Mouse (Mus musculus) stomach, embryonic 14.5 days (tissue): ENCODE results near the gene Nbea. TPM values are rescaled to one million over a fixed set of nuclear protein-coding genes. Genes with fewer than 3 reads are reported as not detected.

Source experiments
- ATAC-seq: fragments of 200-750 bp; cut with Nextera tagmentation; 2 replicates; pipeline ENCODE4 v1.8.0; 2017; ENCODE audit warnings: low read depth, moderate TSS enrichment; ENCODE audit not compliant: insufficient number of reproducible peaks, insufficient read depth, low FRiP score
- H3K27ac ChIP-seq: fragments of 300-500 bp; sonication (generic); 2 replicates; pipeline ENCODE4 v1.5.1; 2014; ENCODE audit warnings: mild to moderate bottlenecking, low read length, moderate library complexity, mixed read lengths
- H3K27me3 ChIP-seq: fragments of 300-500 bp; sonication (generic); 2 replicates; pipeline ENCODE4 v1.6.1; 2014; ENCODE audit warnings: low read length, control low read depth, mixed read lengths; ENCODE audit not compliant: control insufficient read depth, insufficient read depth
- H3K36me3 ChIP-seq: fragments of 300-500 bp; sonication (generic); 2 replicates; pipeline ENCODE4 v1.6.1; 2014; ENCODE audit warnings: mild to moderate bottlenecking, control low read depth, low read length, moderate library complexity, mixed read lengths; ENCODE audit not compliant: control insufficient read depth, insufficient read depth
- H3K4me1 ChIP-seq: fragments of 300-500 bp; sonication (generic); 2 replicates; pipeline ENCODE4 v1.6.1; 2014; ENCODE audit warnings: low read length, control low read depth, mixed read lengths; ENCODE audit not compliant: control insufficient read depth, insufficient read depth
- H3K4me2 ChIP-seq: fragments of 300-500 bp; sonication (generic); replicated peaks from 2 replicates; pipeline ENCODE4 v1.6.1; 2014; ENCODE audit warnings: low read depth, low read length, control low read depth
- H3K4me3 ChIP-seq: fragments of 300-500 bp; sonication (generic); 2 replicates; pipeline ENCODE4 v1.5.1; 2014; ENCODE audit warnings: low read depth, low read length, control low read depth
- H3K9ac ChIP-seq: fragments of 300-500 bp; sonication (generic); replicated peaks from 2 replicates; pipeline ENCODE4 v1.6.1; 2014; ENCODE audit warnings: low read depth, mild to moderate bottlenecking, control low read depth, low read length, moderate library complexity, mixed read lengths
- H3K9me3 ChIP-seq: fragments of 300-500 bp; sonication (generic); 2 replicates; pipeline ENCODE4 v1.6.1; 2016; ENCODE audit warnings: low read depth, low read length, control low read depth; ENCODE audit not compliant: control insufficient read depth
- WGBS: fragments of 180-500 bp; shearing (Covaris S2); extraction: QIAGEN DNeasy Blood & Tissue Kit; methylation state at CpG from one replicate; pipeline ENCODE4 v1.1.7; 2014; 5-methylcytosine and 5-hydroxymethylcytosine counted together
- polyA plus RNA-seq: library from polyadenylated mRNA; unstranded; fragments of >200 nt; fragmentation: Nextera tagmentation; extraction: Ambion mirVana; gene quantifications from 2 replicates; pipeline ENCODE4 v1.2.1, GENCODE M21; 2014

The Nbea gene
- polyA plus RNA-seq, 1 experiment from 2014 or later = 22.1 TPM

- no peaks in the 10 kb centered on the region for H3K36me3 ChIP-seq
- H3K4me2 ChIP-seq = no peak overlapping the region
- no peaks in the 10 kb centered on the region for H3K4me1 ChIP-seq
- WGBS = 83% methylated on average over 3 of the region's 3 CpGs
- H3K27ac ChIP-seq = no peak overlapping the region
- H3K27me3 ChIP-seq = no peaks in the 10 kb centered on the region
- no peak for ATAC-seq
- no peak overlapping the region for H3K9ac ChIP-seq
- H3K9me3 ChIP-seq = no peaks in the 10 kb centered on the region
- no peak overlapping the region for H3K4me3 ChIP-seq
These were observed 346.3 kb downstream of the Nbea start for GRCm38 (mm10) chr3:55837188-55837587.

DNA sequence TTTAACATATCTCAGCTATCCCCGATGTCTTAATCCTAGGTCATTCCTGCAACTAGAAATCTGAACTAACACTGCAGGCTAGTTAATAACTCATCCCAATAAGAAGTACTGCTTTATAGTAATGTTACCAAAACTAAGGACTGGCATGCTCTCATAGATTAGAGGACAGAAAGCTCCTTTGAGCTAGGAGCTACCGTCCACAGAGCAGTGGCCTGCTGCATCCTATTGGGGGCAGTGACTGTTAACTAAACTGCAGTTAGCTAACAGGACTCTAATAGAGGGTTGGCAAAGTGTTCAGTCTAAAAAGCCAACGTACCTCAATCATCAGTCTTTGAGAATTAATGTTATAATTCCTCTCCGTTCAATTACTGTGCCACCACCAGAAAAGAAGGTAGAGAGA is 348.3 kb downstream of the Nbea start:
- no peak for ATAC-seq
- no peaks in the 10 kb centered on the region for H3K27me3 ChIP-seq
- no peak overlapping the region for H3K4me2 ChIP-seq
- no peaks in the 10 kb centered on the region for H3K36me3 ChIP-seq
- 55% methylated on average over 4 of the region's 4 CpGs for WGBS
- H3K9me3 ChIP-seq = no peaks in the 10 kb centered on the region
- H3K4me1 ChIP-seq = no peaks in the 10 kb centered on the region
- H3K27ac ChIP-seq = no peak overlapping the region
- H3K4me3 ChIP-seq = no peak overlapping the region
- no peak overlapping the region for H3K9ac ChIP-seq

DNA sequence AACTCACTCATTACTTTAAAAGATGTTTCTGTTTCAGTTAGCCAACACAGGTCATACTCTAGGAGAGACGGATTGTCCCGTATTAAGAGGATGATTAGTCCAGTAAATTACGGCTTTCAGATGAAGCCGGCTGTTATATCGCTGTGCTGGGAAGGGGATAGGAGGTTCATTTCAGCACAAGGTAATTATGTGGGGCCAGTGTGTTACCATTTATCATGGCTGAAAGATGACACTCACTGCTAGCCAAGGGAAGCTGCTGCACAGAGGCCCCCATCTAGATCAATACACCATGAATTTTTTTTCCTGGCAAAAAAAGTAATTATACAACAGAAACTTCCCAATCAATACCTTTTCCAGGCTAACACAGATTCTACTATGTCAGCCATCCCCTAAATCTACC is 353.3 kb downstream of the Nbea start:
- no peaks in the 10 kb centered on the region for H3K9me3 ChIP-seq
- no peak overlapping the region for H3K27ac ChIP-seq
- no peak overlapping the region for H3K9ac ChIP-seq
- 35% methylated on average over 5 of the region's 5 CpGs for WGBS
- no peaks in the 10 kb centered on the region for H3K4me1 ChIP-seq
- H3K4me2 ChIP-seq = no peak overlapping the region
- ATAC-seq = no peak
- no peaks in the 10 kb centered on the region for H3K36me3 ChIP-seq
- no peak overlapping the region for H3K4me3 ChIP-seq
- no peaks in the 10 kb centered on the region for H3K27me3 ChIP-seq

GRCm38 (mm10) chr3:55828481-55829256 is 354.8 kb downstream of the Nbea start:
- no peaks in the 10 kb centered on the region for H3K36me3 ChIP-seq
- H3K27me3 ChIP-seq = no peaks in the 10 kb centered on the region
- no peak overlapping the region for H3K4me3 ChIP-seq
- no peak overlapping the region for H3K4me2 ChIP-seq
- 30% methylated on average over 10 of the region's 10 CpGs for WGBS
- H3K9me3 ChIP-seq = no peaks in the 10 kb centered on the region
- no peak overlapping the region for H3K27ac ChIP-seq
- no peak overlapping the region for H3K9ac ChIP-seq
- no peaks in the 10 kb centered on the region for H3K4me1 ChIP-seq
- ATAC-seq = no peak

DNA sequence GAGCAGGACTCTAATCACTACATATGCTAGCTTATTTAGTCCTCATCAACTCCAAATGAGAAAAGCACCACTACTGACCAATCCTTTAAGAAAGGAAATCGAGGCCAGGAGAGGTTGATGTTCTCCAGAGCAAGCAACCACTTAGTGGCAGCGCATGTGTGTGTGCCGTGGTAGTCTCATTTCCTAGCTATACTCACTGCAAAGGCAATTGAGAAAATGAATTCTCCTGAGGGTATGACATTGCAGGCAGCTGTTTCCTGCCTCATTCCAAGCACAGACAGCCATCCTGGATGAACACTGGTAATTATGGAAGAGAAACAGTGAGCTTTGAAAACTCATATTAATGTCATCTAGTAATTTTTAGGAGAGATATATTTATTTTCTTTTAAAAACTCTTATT is 358.6 kb downstream of the Nbea start:
- 0 out of 2 replicates have a peak, but pooled peaks have one; percentile 14 for ATAC-seq
- no peaks in the 10 kb centered on the region for H3K4me1 ChIP-seq
- no peak overlapping the region for H3K4me2 ChIP-seq
- no peak overlapping the region for H3K4me3 ChIP-seq
- H3K9ac ChIP-seq = no peak overlapping the region
- WGBS = 75% methylated on average over 3 of the region's 3 CpGs
- no peaks in the 10 kb centered on the region for H3K27me3 ChIP-seq
- H3K27ac ChIP-seq = no peak overlapping the region
- no peaks in the 10 kb centered on the region for H3K36me3 ChIP-seq
- no peaks in the 10 kb centered on the region for H3K9me3 ChIP-seq

- H3K4me2 ChIP-seq = no peak overlapping the region
- H3K4me1 ChIP-seq = no peaks in the 10 kb centered on the region
- no peaks in the 10 kb centered on the region for H3K36me3 ChIP-seq
- H3K9me3 ChIP-seq = no peaks in the 10 kb centered on the region
- no peak overlapping the region for H3K4me3 ChIP-seq
- H3K9ac ChIP-seq = no peak overlapping the region
- no peaks in the 10 kb centered on the region for H3K27me3 ChIP-seq
- no peak overlapping the region for H3K27ac ChIP-seq
- ATAC-seq = no peak
These were observed 363.9 kb downstream of the Nbea start for GRCm38 (mm10) chr3:55819598-55819997.

DNA sequence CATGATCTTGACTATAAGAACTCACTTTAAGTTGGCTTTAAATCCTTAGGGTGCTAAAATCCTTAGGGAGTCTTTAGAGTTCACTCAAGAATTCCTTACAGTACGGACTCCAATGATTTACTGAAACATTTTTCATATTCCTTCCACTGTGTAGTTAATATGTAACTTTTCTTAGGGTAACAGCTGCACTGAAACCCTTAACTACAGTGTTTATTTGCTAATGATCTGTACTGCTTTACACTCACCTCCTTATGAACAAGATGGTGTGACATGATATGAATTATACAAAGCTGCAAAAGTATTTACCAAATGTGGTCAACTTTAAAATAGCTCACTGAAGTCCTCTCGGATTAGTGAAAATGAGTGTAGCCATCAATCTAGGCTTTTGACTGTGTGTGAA is 365.4 kb downstream of the Nbea start:
- H3K27ac ChIP-seq = no peak overlapping the region
- no peaks in the 10 kb centered on the region for H3K36me3 ChIP-seq
- H3K9me3 ChIP-seq = no peaks in the 10 kb centered on the region
- no peaks in the 10 kb centered on the region for H3K4me1 ChIP-seq
- 56% methylated on average over 2 of the region's 2 CpGs for WGBS
- no peak for ATAC-seq
- no peaks in the 10 kb centered on the region for H3K27me3 ChIP-seq
- no peak overlapping the region for H3K4me2 ChIP-seq
- H3K9ac ChIP-seq = no peak overlapping the region
- no peak overlapping the region for H3K4me3 ChIP-seq

GRCm38 (mm10) chr3:55816638-55817375 is 366.7 kb downstream of the Nbea start:
- no peak for ATAC-seq
- Histone ChIP-seq H3K36me3 (no peaks in the 10 kb centered on the region), H3K4me1 (no peaks in the 10 kb centered on the region), H3K9ac (no peak overlapping the region), H3K9me3 (no peaks in the 10 kb centered on the region), H3K27me3 (no peaks in the 10 kb centered on the region), H3K27ac (no peak overlapping the region), H3K4me3 (no peak overlapping the region), H3K4me2 (no peak overlapping the region)
- WGBS = 78% methylated on average over 6 of the region's 6 CpGs
